ENCODE assay signal across 1 mouse cellular context in the genomic region with DNA sequence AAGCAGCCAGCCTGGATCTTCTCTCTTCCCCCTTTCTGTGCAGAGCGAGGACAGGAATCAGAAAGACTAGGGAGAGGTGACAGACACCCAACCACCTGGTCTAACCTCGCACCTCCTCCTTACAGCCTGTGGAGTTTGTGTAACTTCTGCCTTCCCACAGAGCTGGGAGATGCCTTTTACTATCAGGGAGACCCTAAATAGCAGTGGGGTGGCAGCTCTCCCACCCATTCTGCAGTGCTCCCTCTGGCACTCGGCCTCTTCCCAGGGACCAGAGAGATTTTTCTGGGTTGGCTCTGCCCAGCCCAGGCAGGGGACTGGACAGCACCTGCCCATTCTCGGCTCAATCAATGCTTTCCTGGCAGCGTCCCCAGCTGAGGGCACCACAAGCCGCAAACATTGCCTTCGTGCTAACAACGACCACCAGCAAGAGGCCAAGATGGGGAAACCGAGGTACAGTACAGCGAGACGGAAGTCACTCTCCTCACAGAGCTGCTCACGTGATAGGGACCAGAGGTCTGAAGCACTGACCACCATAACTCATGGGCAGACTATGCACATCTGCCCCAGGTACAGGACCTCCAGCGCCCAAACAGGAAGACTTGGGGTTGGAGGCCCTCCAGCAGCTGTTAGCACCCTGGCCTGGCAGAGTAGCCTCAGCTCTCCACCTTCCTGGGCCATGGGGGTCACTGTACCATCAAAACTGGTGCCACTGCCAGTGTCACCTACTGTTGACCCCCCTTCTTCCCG.
A peak's percentile ranks its signal among the peaks of the same experiment; 100 is the strongest.
TF ChIP-seq lines count a peak whose summit lies in the region.

No protein-coding gene starts in this region.

TF ChIP-seq in CH12.LX, 34 proteins besides CTCF, POLR2A, EP300 and RAD21:
- no peak for TF ChIP-seq POLR2AphosphoS2 (IDR thresholded peaks at IDR 0.05; ENCODE audit: low read depth, low read length)
- no peak for TF ChIP-seq TCF12 (IDR thresholded peaks at IDR 0.05; ENCODE audit: low read depth, low read length)
- TF ChIP-seq NRF1 (IDR thresholded peaks at IDR 0.05; ENCODE audit: low read depth, low read length), result peak; percentile 10; the same call in 1 of the 2 replicates
